Mouse (Mus musculus): Measurements from ENCODE around the gene Dhx36.

DNA sequence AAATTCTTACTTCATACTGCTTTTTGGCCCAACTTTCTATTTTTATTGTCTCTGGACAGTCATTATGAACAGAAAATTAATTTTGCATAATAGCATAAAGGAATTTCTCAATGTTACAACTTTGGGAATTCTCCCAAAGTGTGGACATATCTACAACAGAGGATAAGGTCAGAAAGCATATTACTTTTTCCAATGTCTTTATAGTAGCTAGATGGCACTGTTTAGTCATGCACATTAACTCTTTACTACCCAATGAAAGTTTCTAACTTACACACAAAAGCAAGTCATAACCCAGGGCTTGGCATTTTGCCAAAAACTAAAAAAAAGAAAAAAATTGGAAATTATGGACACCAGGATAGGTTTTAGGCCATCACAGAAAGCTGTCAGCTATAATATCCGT, 36.6 kb downstream of the Dhx36 start:
- TF ChIP-seq CTCF (IDR thresholded peaks at IDR 0.05; ENCODE audit: low read depth, low read length) (no peak), POLR2A (IDR thresholded peaks at IDR 0.05; ENCODE audit: extremely low read depth, insufficient read depth, low read length) (no peak)
